Mouse (Mus musculus) R1 (cell line): ENCODE measurements around the gene Gm1604a.
"Not testable (repeated sequence)": the region's sequence is repeated elsewhere in the genome, so short reads cannot be mapped to it uniquely, and the experiment has no call there.

Experiments
- DNase-seq: peaks from one replicate; pipeline ENCODE4 v3.0.0-alpha.2; 2018; ENCODE audit warnings: low read depth, low spot score

Gene Gm1604a

DNA sequence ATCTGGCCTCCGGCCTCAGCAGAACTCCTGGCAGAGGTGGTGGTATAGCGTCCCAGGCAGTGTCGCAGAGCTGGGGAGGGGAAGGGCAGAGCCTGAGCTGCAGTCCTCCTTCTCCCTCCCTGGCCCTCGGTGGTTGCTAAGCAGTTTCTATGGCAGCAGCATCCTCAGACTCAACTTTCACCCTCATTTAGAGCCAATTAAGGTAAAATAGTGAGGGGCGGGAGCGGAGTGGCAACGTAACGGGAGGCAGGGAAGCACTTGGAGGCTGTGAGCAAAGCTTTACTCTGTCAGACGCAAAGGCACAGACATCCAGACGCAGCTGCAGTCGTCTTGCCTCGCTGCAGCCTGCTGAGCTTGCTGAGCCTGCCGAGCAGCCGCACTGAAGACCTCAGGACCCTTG is at the start of gene Gm1604a:
TSS of gene Gm1604a (plus strand) at position 312 of the 400 bp plus-strand sequence.
- not testable (repeated sequence) for DNase-seq

DNA sequence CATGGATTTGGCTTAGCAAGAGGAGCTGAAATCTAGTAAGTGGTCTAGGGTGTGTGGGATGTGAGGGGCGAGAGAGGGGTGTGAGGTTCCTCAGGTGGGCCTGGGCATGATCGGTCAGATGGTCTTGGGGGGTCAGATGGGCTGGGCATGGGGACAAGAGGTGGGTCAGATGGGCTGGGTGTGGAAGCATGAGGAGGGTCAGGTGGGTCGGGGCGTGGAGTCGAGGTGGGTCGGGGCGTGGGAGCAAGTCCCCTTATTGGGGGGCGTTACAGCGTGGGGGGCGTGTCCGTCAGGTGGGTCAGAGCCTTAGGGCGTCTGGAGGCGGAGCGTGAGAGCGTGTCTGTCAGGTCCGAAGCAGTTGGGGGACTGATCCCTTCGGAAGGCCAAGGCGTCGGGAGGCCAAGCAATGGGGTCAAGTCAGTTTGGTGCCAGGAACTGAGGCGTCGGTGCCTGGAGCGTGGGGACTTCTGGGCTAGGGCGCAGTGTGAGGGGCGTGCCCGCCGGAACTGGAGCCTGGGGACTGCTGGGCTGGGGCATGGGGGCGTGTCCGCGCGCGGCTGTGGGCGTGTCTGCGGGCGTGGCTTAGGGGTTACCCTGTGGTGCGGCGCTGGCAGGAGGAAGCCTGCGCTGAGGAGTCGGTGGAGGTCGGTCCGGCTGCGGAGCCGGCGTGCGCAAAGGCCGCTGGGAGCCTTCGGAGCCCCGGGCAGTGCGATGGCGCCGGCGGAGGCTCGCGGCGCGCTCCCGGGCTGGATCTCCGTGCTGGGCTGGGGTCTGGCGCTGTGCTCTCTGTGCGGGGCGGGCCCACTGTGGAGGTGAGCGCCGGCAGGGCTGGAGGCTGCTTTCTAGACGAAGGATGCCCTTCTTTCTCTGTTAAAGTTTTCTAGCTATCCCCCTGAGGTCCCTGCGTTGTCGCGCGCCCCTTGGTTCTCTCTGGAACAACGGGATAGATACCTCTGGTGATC is 46.8 kb upstream of the Gm1604a start, which contains the start of gene Gm49721:
TSS of gene Gm49721 (plus strand) at position 618 of the 962 bp plus-strand sequence.
- peak; percentile 67 for DNase-seq

DNA sequence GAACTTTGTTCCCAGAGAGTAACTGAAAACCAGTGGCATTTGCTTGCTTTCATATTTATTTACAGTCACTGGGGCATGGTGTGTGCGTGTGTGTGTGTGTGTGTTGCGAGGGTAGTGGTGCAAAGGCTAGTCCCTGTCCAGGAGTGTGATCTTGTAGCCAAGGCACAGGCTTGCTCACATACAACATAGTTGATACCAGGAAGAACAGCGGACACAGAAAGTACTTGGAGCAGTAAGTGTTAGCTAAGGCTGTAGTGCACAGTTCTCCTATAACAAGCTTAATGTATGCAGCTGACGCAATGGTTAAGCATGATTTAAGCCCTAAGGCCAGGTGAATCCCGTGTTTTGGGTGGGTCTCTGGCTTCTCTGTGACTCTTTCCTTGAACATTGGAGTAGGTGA is 46.0 kb upstream of the Gm1604a start:
- DNase-seq: not testable (repeated sequence)

DNA sequence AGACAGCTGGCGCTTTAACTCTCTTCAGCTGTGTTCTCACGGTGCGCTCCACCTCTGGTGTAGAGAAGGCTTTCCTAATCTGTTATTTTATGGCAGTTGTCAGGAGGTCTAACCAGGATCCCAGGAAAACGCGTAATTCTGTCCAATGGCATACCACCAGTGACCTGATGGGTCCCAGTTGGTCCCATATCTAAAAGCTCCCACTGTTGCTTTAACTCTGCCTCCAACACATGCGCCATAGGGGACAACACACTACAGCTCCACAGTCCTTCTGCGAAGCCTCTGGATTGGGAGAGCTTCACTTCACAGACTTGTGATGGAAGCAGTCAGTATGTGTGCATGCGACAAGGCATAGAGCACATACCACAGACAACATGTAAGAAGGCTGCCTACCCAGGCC is 45.2 kb upstream of the Gm1604a start:
- not testable (repeated sequence) for DNase-seq

DNA sequence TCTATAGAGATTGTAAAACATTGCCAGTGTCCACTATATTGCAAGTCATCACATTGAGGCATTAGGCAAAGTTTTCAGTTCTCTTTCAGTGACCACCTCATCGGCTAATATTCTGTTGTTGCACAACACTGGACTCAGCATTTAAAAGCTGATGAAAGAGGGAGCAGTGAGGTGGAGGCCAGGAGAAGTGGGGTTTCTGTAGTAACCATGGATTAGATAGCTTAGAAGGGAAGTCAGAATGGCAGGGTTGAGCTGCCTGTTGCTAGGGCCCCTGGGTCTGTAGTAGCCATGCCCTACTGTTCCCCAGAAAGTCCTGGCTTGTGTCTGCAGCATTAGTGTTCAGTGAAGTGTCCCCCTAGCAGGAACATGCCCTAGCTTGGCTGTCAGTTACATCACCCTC is 39.2 kb upstream of the Gm1604a start:
- DNase-seq: not testable (repeated sequence)

DNA sequence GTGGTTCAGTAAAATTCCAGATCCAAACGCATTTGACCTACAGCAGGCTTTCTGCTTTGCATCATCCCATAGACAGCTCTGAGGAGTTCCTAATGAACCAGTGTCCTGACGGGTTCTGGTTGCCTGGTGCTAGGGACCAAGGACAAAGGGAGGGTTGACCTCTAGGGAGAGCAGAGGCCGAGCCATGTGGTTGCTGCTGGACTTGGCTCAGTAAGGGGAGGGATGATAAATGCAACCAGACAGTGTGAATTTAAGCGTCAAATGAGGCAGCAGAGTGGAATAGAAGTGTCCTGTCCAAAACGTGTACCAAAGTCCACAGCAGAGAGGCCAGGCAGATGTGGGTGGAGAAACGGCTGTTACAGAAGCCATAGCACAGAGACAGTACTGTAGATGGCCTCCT is 29.9 kb upstream of the Gm1604a start:
- not testable (repeated sequence) for DNase-seq

DNA sequence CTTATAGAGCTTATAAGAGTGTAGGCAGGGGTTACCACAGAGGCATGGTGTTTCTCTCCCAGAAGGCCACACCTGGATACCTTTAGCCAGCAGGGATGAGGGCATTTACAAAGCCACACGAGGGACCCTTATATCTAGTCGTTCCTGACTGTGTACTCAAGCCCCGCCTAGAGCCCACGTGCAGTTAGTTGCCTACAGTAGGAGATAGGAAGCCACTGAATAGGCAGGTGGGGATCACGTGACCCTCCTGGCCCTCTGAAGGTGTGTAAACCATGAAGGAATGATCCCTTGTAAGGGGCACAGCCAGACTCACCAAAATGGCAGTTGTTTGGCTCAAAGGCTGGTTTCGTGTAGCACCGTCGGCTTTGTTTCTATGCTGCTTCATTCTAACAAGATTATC is 28.5 kb upstream of the Gm1604a start:
- not testable (repeated sequence) for DNase-seq

DNA sequence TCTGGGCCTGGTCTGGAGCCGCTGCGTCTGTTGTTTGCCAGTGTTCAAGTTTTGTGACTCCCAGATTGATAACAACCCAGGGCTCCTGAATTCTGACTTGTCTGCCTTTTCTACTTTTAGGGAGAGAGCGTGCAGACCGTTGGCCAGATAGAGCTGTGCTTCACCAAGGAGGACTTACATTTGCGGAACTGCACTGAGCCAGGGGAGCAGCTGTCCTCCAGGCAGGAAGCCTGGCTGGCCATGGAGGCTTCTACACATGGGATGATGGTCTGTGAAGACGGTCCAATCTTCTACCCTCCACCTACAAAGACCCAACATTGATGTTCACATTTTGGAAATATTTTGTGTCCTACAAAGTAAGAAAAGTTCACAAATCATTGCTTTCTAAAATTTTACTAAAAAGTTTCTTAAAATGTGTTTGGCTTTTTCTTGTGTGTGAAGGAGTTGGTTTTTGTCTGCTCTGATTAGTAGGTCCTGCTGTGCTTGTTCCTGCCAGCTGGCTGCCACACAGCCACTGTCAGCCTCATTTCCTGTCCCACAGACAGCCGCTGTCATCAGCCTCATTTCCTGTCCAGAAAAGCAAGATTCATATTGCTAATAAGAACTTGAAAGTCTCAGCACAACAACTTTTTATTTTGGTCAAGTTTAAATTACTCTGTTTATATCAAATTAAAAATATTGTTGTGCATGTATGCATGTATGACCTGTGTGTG is 27.4 kb upstream of the Gm1604a start:
- not testable (repeated sequence) for DNase-seq

DNA sequence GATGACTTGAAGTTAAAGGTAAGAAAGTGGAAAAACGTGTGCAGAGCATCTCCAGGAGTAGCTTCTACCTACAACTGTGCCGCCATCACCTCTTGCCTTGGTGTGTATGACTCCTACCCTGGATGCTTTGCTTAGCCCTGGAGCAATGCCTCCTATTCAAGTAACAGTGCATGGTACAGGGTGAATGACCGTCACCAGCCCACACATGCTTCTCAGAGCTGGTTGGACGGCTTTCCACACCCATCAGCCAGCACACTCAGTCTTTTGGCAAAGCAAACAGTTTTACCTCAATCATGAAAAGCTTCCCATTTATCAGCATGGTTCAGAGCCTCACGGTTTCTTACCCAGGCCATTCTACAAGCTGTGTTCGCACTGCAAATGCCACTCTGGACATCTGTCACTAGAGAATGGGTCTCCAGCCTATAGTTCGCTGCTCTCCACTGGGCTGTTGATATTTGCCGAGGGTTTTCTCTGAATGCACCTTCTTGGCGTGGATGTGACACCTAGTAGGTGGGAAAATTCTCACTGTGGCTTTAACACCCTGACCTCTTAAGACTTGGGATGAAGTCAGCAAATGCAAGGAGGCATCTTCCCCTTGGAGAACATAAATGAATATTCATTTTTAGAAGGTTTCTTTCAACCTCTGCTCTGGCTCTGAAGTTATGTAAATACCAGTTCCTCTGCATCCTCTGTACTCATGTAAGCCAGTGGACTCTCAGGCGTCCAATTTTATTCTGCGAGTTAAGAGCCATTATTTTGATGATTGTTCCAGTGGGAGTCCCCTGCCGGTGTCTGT is 23.4 kb upstream of the Gm1604a start:
- DNase-seq: not testable (repeated sequence)

DNA sequence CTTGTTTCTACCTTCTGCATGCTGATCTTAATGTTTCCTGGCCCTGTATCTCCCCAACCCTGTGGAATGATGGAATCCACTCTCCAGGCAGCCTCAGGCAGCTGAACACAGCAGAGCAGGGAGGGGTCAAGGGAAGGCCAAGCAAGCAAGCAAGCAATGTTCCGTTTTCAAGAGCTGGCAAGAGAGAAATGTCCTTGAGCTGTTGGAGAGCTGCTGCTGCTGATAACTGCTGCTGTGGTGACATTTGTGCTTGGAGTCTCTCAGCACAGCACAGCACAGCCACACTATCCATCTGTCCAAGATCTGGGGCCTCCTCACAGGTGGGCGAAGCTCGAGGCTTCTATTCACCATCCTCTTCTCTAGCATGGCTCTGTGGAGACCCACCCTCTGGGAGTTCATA is 22.0 kb upstream of the Gm1604a start:
- DNase-seq: not testable (repeated sequence)

DNA sequence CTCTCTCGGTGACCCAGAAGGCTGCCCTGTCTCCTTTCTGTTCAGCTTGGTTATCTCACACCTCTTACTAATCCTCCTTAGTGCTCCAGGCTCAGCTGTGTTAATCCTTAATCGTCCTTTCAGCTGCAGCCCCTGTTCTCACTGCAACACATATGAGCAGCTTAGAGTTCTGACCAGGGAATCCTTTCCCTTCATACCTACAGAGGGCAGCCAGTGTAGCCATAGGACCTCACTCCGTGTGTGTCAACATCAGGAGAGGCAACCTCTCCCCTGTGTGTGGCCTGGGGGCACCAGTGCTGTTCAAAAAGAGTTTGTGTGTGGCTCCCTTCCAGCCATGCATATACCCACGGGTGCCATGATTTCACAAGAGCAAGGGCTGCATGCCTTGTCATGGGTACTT is 19.7 kb upstream of the Gm1604a start:
- DNase-seq: not testable (repeated sequence)

DNA sequence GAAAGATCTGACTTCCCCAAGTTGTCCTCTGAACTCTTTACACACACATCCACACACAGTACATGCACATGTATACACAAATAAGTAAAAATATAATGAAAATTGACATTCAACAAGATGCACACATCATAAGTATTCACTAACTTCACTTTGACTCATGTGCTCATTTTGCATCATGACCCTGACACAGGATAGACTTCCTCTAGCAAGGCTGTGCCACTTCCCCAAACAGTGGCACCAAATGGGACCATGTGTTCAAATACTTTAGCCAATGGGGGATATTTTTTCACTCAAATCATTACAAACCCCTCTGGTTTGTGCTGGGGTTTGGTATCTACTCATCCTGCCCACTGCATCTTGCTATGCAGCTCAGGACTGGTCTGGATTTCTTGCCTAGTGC is 16.5 kb upstream of the Gm1604a start:
- DNase-seq: not testable (repeated sequence)

DNA sequence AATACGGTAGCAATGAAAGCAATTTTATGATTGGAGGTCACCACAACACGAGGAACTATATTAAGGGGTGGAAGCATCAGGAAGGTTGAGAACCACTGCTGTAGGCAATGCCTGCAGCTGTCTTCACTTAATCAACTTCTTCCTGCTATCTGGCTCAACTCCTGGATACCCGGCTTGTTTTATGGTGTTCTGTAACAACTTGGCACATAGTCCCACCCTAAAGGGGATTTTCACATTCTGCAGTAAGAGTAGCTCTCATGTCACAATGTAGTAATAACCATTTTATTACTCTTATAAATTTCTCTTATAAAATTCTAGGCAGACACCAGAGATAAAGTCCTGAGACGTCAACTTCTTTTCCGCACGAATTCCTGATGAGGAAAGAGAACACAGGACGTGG is 15.9 kb upstream of the Gm1604a start:
- not testable (repeated sequence) for DNase-seq

DNA sequence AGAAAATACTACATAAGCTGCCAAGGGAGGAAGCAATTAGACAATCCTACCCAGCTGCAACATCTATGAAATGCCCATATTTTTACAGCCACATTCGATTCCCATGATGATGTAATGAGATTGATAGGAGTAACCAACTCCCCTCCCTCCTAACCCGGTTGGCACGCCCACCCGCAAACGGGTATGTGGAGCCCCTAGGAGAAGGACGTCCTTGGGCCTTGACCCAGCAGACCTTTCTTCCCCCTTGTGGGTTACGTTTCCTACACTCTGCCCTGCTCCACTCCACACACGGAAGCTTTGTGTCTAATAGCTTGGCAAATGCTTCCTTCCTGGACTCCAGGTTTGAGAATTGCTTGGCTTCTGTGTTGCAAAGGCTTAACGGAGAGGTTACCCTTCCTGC is 15.5 kb upstream of the Gm1604a start:
- not testable (repeated sequence) for DNase-seq

DNA sequence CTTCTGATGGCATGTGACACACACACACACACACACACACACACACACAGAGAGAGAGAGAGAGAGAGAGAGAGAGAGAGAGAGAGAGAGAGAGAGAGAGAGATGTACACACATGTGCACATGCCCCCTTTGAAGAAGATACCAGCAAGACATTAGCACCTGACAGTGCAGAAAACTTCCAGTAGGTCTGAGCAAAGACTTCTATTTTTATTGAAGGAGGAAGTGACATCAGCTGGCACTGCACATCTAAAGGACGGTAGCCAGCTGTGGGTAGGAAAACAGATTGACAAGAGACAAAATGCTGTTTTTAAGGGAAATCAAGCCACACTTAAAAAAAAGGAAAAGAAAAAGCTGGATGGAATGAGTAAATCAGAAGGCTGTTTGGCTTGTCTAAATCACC is 11.2 kb upstream of the Gm1604a start:
- DNase-seq: not testable (repeated sequence)

DNA sequence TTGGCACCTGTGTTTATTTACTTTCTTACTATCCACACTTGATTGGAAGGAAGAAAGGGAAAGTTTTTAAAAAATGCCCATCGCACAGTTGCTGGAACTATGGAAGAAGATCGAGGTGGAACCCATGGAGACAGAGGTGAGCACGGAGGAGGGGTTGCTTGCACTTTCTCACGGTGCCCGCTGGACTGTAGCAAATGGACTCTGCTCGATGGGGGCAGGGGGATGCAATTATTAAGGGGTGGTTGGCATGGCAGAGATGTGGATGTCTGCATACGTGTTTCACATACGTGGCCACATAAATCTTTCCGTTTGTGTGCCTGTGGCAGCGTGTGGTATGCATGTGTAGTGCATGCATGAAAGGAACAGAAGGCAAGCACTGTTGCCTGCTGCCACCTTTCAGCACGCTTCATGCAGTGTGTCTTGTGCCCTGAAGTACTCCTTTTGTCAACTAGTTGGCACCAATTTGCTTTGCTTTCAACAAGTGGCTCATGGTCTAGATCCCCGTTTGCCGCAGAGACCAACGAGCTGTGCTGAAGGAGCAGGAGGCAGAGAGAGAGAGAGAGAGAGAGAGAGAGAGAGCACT is 487 bp downstream of the Gm1604a start:
- not testable (repeated sequence) for DNase-seq

DNA sequence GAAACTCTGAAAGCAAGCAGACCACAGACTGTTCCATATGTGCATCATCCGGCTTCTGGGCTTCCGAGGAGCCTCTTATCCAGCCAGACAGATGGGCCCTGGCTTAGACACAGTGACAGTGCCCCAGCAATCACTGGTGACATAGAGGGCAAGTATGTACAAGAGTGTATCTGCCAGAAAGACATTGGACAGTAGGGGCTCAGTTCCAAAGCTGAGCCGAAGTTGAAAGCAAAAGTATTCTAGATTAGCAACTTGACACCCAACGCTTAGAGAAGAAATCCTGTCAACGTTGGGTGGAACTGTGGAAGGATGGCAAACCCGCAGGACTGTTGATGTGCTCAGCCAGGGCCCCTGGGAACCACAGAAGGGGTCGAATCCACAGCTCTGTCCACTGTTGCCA is 4.8 kb downstream of the Gm1604a start:
- DNase-seq: not testable (repeated sequence)

DNA sequence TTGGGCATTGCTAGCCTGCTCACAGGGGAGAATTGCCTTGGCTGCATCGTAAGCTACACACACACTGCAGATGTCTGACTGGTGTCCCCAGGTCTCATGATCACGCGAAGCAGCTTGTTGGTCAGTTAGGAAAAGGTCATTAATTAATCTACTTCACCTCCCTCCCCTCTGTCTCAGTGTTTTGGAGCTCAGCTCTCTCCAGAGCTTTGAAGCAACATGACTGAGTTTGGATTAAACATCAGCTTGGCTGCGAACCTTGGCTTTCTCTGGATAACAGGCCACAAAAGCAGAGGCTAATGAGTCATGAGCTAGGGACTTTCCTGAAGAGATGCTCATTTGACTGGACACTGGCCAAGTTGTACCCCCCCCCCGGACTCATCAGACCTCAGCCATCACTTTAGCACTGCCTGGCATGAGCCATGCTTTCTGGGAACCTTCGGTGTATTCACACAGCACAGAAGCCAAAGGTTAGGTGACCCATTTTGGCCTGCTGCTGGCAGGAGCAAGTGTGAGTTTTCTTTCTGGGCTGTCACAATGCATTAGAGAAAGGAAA is 5.3 kb downstream of the Gm1604a start:
- DNase-seq: not testable (repeated sequence)

DNA sequence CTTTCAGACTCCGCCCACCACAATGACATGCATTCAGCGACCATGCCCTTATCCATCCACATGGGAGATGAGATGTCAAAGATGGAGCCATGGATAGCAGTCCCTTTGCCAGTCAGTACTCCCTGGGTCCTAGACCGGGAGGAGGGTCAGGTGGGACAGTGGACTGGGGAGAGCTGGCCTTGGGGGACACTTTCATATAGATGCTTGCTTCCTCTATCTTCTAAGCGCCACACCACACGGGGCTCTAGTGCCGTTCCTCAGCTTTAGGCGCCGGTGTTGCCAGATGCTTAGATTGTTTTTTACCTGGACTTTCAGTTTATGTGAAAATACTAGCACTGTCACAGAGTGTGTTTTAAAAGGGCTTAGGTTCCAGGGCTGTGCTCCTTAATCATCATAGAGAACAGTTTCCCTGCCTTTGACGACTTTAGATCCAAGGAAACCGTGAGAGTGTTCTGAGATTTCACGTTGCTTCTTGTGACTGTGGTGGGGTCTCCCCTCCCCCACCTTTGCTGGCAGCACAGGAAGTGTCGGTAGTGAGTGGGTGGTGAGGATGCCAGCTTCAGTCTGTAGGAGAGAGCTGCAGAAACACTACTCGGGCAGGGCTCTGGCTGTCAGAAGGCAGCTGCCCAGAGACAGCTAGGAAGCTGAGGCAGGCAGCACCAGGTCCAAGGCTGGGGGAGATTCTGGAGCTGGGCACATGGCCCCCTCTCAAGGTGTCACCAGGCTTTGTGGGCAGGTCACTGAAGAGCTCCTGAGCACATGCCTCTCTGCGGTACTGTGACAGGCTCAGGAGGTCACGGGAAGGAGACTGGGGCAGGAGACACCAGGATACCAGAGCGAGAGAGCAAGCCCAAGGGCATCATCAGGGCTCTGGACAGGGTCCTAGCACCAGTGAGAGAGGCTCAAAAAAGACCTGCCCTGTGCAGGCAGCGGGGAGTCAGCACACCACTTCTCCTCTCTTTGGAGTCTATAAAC is 8.1 kb downstream of the Gm1604a start:
- DNase-seq: not testable (repeated sequence)
